Mouse (Mus musculus) embryonic facial prominence, embryonic 12.5 days (tissue): ENCODE data around the gene L3mbtl1. TPM values are rescaled to one million over a fixed set of nuclear protein-coding genes. Genes with fewer than 3 reads are reported as not detected.

Source experiments
- ATAC-seq: fragments of 200-750 bp; cut with Nextera tagmentation; 2 replicates; pipeline ENCODE4 v1.8.0; 2017; ENCODE audit not compliant: insufficient number of reproducible peaks, insufficient read depth, low FRiP score, low TSS enrichment
- H3K27ac ChIP-seq: fragments of 300-500 bp; sonication (generic); 2 replicates; pipeline ENCODE4 v1.5.1; 2016; ENCODE audit warnings: mild to moderate bottlenecking
- H3K27me3 ChIP-seq: fragments of 300-500 bp; sonication (generic); 2 replicates; pipeline ENCODE4 v1.6.1; 2016; ENCODE audit warnings: mild to moderate bottlenecking, moderate library complexity
- H3K36me3 ChIP-seq: fragments of 300-500 bp; sonication (generic); 2 replicates; pipeline ENCODE4 v1.6.1; 2016; ENCODE audit warnings: mild to moderate bottlenecking
- H3K4me1 ChIP-seq: fragments of 300-500 bp; sonication (generic); 2 replicates; pipeline ENCODE4 v1.6.1; 2016
- H3K4me2 ChIP-seq: fragments of 300-500 bp; sonication (generic); replicated peaks from 2 replicates; pipeline ENCODE4 v1.6.1; 2016; ENCODE audit warnings: mild to moderate bottlenecking, moderate library complexity
- H3K4me3 ChIP-seq: fragments of 300-500 bp; sonication (generic); 2 replicates; pipeline ENCODE4 v1.5.1; 2016; ENCODE audit warnings: mild to moderate bottlenecking
- H3K9ac ChIP-seq: fragments of 300-500 bp; sonication (generic); 2 replicates; pipeline ENCODE4 v1.6.1; 2016; ENCODE audit warnings: mild to moderate bottlenecking, moderate library complexity
- H3K9me3 ChIP-seq: fragments of 300-500 bp; sonication (generic); 2 replicates; pipeline ENCODE4 v1.6.1; 2016; ENCODE audit warnings: mild to moderate bottlenecking, moderate library complexity
- WGBS: fragments of 180-500 bp; shearing (Covaris S2); methylation state at CpG from one replicate; pipeline ENCODE4 v1.1.7; 2016; 5-methylcytosine and 5-hydroxymethylcytosine counted together
- polyA plus RNA-seq: library from polyadenylated mRNA; unstranded; fragments of >200 nt; fragmentation: Nextera tagmentation; extraction: Ambion mirVana; gene quantifications from 2 replicates; pipeline ENCODE4 v1.2.1, GENCODE M21; 2016

Gene L3mbtl1
- polyA plus RNA-seq, 1 experiment from 2014 or later = 0.17 TPM

DNA sequence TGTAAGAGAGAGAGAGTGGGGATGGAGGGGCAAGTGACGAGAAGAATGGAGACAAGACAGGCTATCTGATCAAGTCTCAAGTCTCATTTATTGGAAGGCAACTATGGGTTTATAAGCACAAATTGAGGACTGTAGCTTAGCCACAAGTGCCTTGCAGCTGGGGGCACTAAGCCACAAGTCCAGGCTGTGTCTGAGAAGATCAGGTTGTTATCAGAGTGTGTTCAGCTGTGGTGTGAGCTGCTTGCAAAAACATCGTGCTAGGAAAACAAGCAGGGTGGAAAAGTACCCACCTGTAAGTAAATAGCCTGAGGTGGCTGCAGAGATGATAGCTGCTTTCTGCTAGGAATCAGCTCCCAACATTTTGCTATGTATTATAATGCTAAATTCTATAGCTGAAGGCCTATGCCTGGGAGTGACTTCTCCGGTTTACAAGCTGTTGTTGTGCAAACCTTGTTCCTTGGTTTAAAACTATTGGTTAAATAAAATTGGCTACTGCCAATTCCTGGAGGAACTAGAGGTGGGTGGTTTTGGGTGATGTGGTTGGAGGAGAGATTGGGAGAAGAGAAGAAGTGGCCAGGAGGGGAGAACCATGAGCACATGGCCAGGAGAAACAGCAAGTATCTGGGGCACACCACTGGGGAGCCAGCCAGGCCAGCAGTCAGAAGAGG, 15.2 kb upstream of the L3mbtl1 start:
- no peak for ATAC-seq
- 65% methylated on average over 3 of the region's 3 CpGs for WGBS
- H3K4me3 ChIP-seq = no peak overlapping the region
- H3K9ac ChIP-seq = no peak overlapping the region; the same call in 1 of the 2 replicates
- peaks cover 5% of the 10 kb centered on the region for H3K36me3 ChIP-seq
- no peaks in the 10 kb centered on the region for H3K9me3 ChIP-seq
- no peak overlapping the region for H3K4me2 ChIP-seq
- H3K27ac ChIP-seq = no peak overlapping the region
- H3K4me1 ChIP-seq = peaks cover 5% of the 10 kb centered on the region
- H3K27me3 ChIP-seq = no peaks in the 10 kb centered on the region

DNA sequence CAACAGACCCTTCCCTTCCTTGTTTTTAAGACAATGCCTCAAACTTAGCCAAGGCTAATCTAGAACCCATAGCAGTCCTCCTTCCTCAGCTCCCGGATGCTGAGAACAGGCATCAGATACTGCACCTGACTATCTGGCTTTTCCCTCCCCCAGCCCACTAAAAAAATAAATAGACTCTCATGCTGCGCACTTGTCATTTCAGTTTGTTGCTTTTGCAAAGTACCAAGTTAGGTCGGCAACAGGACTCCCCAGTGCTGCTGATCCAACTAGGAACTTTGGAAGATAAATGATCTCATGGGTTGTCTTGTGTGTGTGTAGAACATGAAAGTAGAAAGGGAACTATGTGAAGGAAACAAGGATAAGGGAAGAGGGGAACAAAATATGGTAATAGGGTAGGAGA, 13.6 kb upstream of the L3mbtl1 start:
- Histone ChIP-seq H3K9ac (no peak overlapping the region), H3K4me3 (no peak overlapping the region), H3K27me3 (no peaks in the 10 kb centered on the region), H3K36me3 (peaks cover 21% of the 10 kb centered on the region), H3K9me3 (no peaks in the 10 kb centered on the region), H3K4me2 (no peak overlapping the region), H3K27ac (no peak overlapping the region), H3K4me1 (peaks cover 8% of the 10 kb centered on the region)
- no peak for ATAC-seq
- 76% methylated on average over 3 of the region's 3 CpGs for WGBS

DNA sequence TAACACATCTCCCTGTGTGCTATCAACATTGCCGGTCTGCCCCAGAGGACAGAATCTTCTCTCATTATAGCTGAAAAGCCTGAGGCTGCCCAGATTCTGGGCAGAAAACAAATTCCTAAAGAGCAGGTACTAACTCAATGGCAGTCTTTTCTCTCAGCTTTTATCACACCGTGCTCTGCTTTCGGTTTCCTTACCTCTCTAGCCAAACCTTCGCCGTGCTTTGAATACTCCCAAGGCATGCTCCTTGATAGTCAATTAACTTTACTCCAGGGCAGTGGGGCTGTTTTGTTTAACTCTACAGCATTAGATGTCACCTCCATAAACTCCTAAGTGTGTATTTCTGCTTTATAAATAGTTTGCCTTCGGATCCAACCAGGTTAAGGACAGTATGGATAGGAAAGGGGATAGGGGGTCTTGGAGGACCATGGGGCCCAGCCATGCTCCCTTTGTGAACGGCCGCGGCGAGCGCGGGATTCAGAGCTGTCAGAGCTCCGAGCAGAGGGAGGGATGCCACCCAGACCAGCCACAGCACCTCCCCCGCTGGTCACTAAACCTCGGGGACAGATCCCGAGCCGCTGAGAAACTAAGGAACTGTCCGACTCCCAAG, 12.7 kb upstream of the L3mbtl1 start:
- H3K27me3 ChIP-seq = no peaks in the 10 kb centered on the region
- peak overlapping the region; percentile 100 for H3K4me3 ChIP-seq
- no peaks in the 10 kb centered on the region for H3K9me3 ChIP-seq
- peak overlapping the region; percentile 97 for H3K27ac ChIP-seq
- H3K4me2 ChIP-seq = peak overlapping the region; percentile 89
- peaks cover 8% of the 10 kb centered on the region for H3K4me1 ChIP-seq
- peak overlapping the region; percentile 100 for H3K9ac ChIP-seq
- peaks cover 29% of the 10 kb centered on the region for H3K36me3 ChIP-seq
- 1% methylated on average over 18 of the region's 18 CpGs for WGBS
- peak; percentile 76 for ATAC-seq

DNA sequence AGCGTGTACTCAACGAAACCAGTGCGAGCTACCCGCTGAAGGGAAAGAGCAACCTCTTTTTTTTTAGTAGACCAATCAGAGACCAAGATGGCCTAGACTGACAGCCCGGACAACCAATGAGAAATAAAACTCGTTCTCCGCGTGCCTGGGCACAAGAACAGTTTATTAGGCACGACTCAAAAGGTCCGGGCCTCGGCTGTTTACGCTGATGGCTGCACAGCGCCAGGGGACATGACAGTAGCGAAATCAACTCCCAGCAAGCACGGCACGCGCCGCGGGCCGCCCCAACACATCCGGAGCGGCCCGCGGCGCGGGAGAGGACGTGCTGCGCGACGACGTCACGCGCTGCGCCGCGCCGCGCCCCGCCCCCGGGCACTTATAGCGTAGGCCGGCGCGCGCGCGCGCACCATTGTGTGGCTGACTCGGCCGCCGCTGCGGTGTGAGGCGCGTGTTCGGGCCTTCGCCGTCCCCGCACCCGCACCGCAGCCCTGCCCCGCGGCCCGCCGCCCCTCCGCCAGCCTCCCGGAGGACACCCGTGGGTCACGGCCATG, 12.1 kb upstream of the L3mbtl1 start, which contains the start of gene Srsf6:
TSS of gene Srsf6 (plus strand) at position 406 of the 551 bp plus-strand sequence.
- Histone ChIP-seq H3K27me3 (no peaks in the 10 kb centered on the region), H3K36me3 (peaks cover 34% of the 10 kb centered on the region), H3K27ac (peak within 1 kb of the TSS; percentile 97), H3K9ac (peak within 1 kb of the TSS; percentile 100), H3K9me3 (no peaks in the 10 kb centered on the region), H3K4me2 (peak within 1 kb of the TSS; percentile 89), H3K4me1 (peaks cover 8% of the 10 kb centered on the region), H3K4me3 (peak within 1 kb of the TSS; percentile 100)
- 0% methylated on average over 47 of the region's 68 CpGs for WGBS
- peak; percentile 86 for ATAC-seq

DNA sequence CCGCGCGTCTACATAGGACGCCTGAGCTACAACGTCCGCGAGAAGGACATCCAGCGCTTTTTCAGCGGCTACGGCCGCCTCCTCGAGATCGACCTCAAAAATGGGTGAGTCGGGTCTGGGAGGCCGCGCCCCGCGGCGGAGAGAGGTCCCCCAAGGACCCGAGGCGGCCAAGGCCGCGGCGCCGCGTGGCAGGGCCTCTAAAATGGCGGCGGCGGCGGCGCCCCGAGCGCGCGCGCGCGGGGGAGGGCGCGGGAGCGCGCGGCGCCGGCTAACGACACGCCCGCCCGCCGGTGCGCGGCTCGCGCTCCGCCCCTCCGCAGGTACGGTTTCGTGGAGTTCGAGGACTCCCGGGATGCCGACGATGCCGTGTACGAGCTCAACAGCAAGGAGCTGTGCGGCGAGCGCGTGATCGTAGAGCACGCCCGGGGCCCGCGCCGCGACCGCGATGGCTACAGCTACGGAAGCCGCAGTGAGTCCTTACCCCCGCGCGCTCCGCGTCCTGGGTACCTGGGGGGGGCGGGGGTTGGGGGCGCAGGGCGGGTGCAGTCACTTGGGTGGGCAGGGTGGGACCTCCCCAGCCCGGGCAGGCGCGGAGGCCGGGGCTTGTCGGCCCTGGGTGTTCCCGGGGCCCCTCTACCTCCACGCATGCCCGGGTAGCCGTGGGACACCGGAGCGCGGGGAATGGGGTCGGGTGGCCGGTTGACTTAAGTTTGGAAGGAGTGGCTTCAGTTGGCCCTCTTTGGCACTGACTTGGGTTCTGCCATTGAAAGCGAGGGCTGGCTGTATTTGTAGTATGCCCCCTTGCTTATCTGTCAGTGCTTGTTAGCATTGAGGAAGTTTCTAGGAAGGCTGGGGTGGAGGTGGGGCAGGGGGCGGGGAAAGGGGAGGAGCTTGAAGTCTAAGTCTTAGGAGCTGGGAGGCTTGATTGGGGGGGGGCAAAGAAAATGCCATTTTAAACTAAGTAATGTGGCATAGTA, 11.3 kb upstream of the L3mbtl1 start:
- Histone ChIP-seq H3K27me3 (no peaks in the 10 kb centered on the region), H3K9ac (peak overlapping the region; percentile 100), H3K4me1 (peaks cover 8% of the 10 kb centered on the region), H3K27ac (peak overlapping the region; percentile 97), H3K4me2 (peak overlapping the region; percentile 89), H3K9me3 (no peaks in the 10 kb centered on the region), H3K36me3 (peaks cover 41% of the 10 kb centered on the region), H3K4me3 (peak overlapping the region; percentile 100)
- WGBS = under 1% methylated on average over 89 of the region's 103 CpGs
- peak; percentile 17; the same call in 1 of the 2 replicates for ATAC-seq

DNA sequence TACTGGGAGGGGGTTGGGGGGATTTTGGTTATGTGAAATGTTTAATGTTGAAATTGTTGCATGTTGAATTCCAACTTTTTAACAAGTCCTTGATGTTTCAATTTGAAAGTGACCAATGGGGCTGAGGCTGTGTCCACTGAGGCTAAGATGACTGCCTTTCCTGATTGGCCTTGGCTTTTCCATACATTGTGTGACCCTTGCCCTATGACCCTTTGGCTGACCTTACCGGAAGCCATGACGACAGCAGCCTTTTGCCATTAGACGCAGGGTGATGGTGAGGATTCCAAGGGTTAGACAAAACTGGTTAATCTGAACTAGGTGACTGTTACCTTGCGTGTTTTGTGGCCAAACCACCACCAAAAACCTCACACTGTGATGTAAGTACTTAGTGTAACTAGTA, 10.6 kb upstream of the L3mbtl1 start:
- peak overlapping the region; percentile 100 for H3K9ac ChIP-seq
- ATAC-seq = no peak
- WGBS = 41% methylated on average over 4 of the region's 4 CpGs

DNA sequence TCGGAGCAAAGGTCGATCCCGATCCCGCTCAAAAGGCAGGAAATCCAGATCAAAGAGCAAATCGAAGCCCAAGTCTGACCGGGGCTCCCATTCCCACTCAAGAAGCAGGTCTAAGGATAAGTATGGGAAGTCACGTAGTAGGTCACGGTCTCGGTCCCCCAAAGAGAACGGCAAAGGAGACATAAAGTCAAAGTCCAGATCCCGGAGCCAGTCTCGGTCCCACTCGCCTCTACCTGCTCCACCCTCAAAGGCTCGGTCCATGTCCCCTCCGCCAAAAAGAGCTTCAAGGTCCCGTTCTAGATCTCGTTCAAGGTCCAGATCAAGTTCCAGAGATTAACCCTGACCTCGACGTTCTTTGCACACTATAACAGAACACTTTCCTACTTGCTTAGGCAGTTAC, 8.9 kb upstream of the L3mbtl1 start:
- ATAC-seq = no peak
- Histone ChIP-seq H3K36me3 (peaks cover 63% of the 10 kb centered on the region), H3K27me3 (no peaks in the 10 kb centered on the region)

More for the DNA sequence above, 10.6 kb upstream of the L3mbtl1 start:
- Histone ChIP-seq H3K36me3 (peaks cover 47% of the 10 kb centered on the region), H3K27ac (no peak overlapping the region), H3K4me1 (peaks cover 8% of the 10 kb centered on the region), H3K4me3 (peak overlapping the region; percentile 100), H3K9me3 (no peaks in the 10 kb centered on the region), H3K4me2 (peak overlapping the region; percentile 89), H3K27me3 (no peaks in the 10 kb centered on the region)

DNA sequence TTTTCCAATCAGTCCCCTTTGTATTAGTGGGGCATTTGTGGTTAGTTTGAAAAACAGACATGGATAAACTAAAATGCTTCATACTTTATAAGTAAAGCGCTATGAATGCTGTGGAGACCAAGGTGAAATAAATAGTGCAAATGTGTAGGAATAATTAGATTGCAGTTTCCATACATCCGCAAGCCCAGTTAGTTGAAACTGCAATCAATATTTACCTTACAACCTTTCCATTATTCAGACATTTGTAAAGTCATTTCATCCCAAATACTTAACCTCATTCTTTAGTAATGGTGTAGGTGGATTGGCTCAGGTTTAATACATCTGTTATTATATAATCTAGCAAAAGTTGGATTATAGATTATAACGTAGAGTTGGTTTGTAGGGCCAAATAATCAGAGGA, 7.6 kb upstream of the L3mbtl1 start:
- ATAC-seq = no peak
- H3K9ac ChIP-seq = no peak overlapping the region
- 96% methylated on average over 3 of the region's 3 CpGs for WGBS
- H3K27me3 ChIP-seq = no peaks in the 10 kb centered on the region
- no peak overlapping the region for H3K4me2 ChIP-seq
- peaks cover 71% of the 10 kb centered on the region for H3K36me3 ChIP-seq
- H3K4me3 ChIP-seq = no peak overlapping the region
- H3K27ac ChIP-seq = no peak overlapping the region
- H3K4me1 ChIP-seq = peaks cover 8% of the 10 kb centered on the region
- no peaks in the 10 kb centered on the region for H3K9me3 ChIP-seq

More for the DNA sequence above, 8.9 kb upstream of the L3mbtl1 start:
- peaks cover 8% of the 10 kb centered on the region for H3K4me1 ChIP-seq
- WGBS = 93% methylated on average over 19 of the region's 19 CpGs
- H3K9me3 ChIP-seq = no peaks in the 10 kb centered on the region
- no peak overlapping the region for H3K27ac ChIP-seq
- no peak overlapping the region for H3K4me2 ChIP-seq
- no peak overlapping the region for H3K4me3 ChIP-seq
- H3K9ac ChIP-seq = no peak overlapping the region

DNA sequence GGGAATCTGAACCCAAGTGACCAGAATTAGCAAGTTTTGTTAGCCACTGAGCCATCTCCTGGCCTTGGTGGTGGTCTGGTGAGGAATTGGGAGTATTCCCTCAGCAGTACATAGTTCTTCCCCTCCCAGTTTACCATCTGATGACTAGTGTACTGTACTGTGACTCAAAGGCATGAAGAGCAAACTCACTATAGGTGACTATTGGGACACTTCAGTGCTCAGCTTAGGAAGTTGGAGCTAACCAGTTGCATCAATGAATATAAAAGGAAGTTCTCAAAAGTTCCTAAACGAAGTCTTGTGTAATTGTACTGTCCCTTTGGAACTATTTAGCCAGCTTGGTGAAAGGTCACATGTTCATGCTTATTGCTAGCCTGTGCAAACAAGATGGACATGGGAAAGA, 3.7 kb upstream of the L3mbtl1 start:
- H3K9ac ChIP-seq = no peak overlapping the region
- 78% methylated on average over 1 of the region's 1 CpGs for WGBS
- no peak overlapping the region for H3K27ac ChIP-seq
- no peak overlapping the region for H3K4me2 ChIP-seq
- H3K4me3 ChIP-seq = no peak overlapping the region
- H3K27me3 ChIP-seq = peaks cover 21% of the 10 kb centered on the region
- peaks cover 52% of the 10 kb centered on the region for H3K36me3 ChIP-seq
- 0 out of 2 replicates have a peak, but pooled peaks cover 3% of the 10 kb centered on the region for H3K4me1 ChIP-seq
- H3K9me3 ChIP-seq = no peaks in the 10 kb centered on the region
- ATAC-seq = no peak

DNA sequence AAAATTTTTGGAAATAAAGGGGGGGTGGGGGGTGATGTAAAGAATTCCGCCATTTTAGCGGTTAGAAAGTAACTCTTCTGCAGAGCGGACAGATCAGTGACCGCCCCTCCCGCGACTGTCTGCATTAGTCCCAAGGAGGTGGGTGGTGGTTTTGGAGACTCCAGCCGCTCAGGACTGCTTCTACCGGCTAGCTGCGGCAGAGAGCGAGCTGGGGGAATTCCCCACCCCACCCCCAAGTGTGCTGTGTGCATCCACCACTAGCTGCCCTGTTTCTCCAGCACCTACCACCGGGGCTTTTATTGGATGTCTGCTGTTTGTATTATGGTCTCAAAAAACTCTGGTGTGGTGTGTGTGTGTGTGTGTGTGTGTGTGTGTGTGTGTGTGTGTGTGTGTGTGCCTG, 659 bp downstream of the L3mbtl1 start:
- peaks cover 28% of the 10 kb centered on the region for H3K27me3 ChIP-seq
- peak overlapping the region; percentile 93 for H3K4me2 ChIP-seq
- H3K9ac ChIP-seq = no peak overlapping the region
- H3K4me1 ChIP-seq = peaks cover 7% of the 10 kb centered on the region
- peaks cover 14% of the 10 kb centered on the region for H3K36me3 ChIP-seq
- no peak overlapping the region for H3K27ac ChIP-seq
- no peak for ATAC-seq
- H3K4me3 ChIP-seq = peak overlapping the region; percentile 53; the same call in 1 of the 2 replicates
- no peaks in the 10 kb centered on the region for H3K9me3 ChIP-seq
- 6% methylated on average over 11 of the region's 11 CpGs for WGBS

DNA sequence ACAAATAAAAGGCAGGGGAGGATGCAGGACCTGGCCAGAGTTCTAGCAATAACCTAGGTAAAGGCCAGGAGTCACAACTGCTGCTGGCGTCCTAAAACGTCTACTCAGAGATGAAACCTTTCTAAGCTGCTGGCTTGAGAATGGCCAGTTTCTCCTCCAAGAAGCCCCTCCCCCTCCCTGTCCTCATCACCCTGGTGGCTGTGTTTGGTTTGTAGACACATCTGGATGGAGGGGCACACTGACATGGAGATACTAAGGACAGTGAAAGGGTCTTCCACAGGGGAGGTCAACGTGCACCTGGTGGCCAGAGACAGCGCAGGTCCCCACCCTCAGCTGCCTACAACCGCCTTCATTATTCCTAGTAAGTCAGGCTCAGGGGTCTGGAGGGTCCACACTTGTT, 3.7 kb downstream of the L3mbtl1 start:
- Histone ChIP-seq H3K4me1 (peaks cover 7% of the 10 kb centered on the region), H3K4me2 (no peak overlapping the region), H3K9me3 (no peaks in the 10 kb centered on the region), H3K36me3 (no peaks in the 10 kb centered on the region), H3K4me3 (no peak overlapping the region), H3K27ac (no peak overlapping the region), H3K27me3 (peaks cover 19% of the 10 kb centered on the region), H3K9ac (no peak overlapping the region)
- ATAC-seq = no peak
- WGBS = 81% methylated on average over 5 of the region's 5 CpGs
